Mouse (Mus musculus) intestine, embryonic 16.5 days (tissue): ENCODE measurements around the gene 2210011C24Rik. TPM values are rescaled to one million over a fixed set of nuclear protein-coding genes. Genes with fewer than 3 reads are reported as not detected.
"Not testable (repeated sequence)": the region's sequence is repeated elsewhere in the genome, so short reads cannot be mapped to it uniquely, and the experiment has no call there.

Experiments
- ATAC-seq: fragments of 200-750 bp; cut with Nextera tagmentation; 2 replicates; pipeline ENCODE4 v1.8.0; 2017; ENCODE audit warnings: moderate TSS enrichment, moderate library complexity
- H3K27ac ChIP-seq: fragments of 300-500 bp; sonication (generic); 2 replicates; pipeline ENCODE4 v1.5.1; 2014; ENCODE audit warnings: mild to moderate bottlenecking, low read length
- H3K27me3 ChIP-seq: fragments of 300-500 bp; sonication (generic); replicated peaks from 2 replicates; pipeline ENCODE4 v1.6.1; 2014; ENCODE audit warnings: low read length, control low read depth, mixed read lengths; ENCODE audit not compliant: control insufficient read depth, insufficient read depth
- H3K36me3 ChIP-seq: fragments of 300-500 bp; sonication (generic); 2 replicates; pipeline ENCODE4 v1.6.1; 2014; ENCODE audit warnings: low read length, control low read depth; ENCODE audit not compliant: control insufficient read depth, insufficient read depth
- H3K4me1 ChIP-seq: fragments of 300-500 bp; sonication (generic); 2 replicates; pipeline ENCODE4 v1.6.1; 2014; ENCODE audit warnings: low read length, control low read depth, mixed read lengths; ENCODE audit not compliant: control insufficient read depth, insufficient read depth
- H3K4me2 ChIP-seq: fragments of 300-500 bp; sonication (generic); 2 replicates; pipeline ENCODE4 v1.6.1; 2014; ENCODE audit warnings: low read depth, low read length, control low read depth
- H3K4me3 ChIP-seq: fragments of 300-500 bp; sonication (generic); 2 replicates; pipeline ENCODE4 v1.5.1; 2014; ENCODE audit warnings: mild to moderate bottlenecking, low read length
- H3K9ac ChIP-seq: fragments of 300-500 bp; sonication (generic); 2 replicates; pipeline ENCODE4 v1.6.1; 2014; ENCODE audit warnings: low read depth, low read length
- H3K9me3 ChIP-seq: fragments of 300-500 bp; sonication (generic); 2 replicates; pipeline ENCODE4 v1.6.1; 2016; ENCODE audit warnings: low read length, control low read depth; ENCODE audit not compliant: control insufficient read depth
- WGBS: fragments of 180-500 bp; shearing (Covaris S2); extraction: QIAGEN DNeasy Blood & Tissue Kit; methylation state at CpG from one replicate; pipeline ENCODE4 v1.1.7; 2014; 5-methylcytosine and 5-hydroxymethylcytosine counted together
- polyA plus RNA-seq: library from polyadenylated mRNA; unstranded; fragments of >200 nt; fragmentation: Nextera tagmentation; extraction: Ambion mirVana; gene quantifications from 2 replicates; pipeline ENCODE4 v1.2.1, GENCODE M21; 2015

2210011C24Rik gene
- polyA plus RNA-seq, 1 experiment from 2014 or later = 3.1 TPM

DNA sequence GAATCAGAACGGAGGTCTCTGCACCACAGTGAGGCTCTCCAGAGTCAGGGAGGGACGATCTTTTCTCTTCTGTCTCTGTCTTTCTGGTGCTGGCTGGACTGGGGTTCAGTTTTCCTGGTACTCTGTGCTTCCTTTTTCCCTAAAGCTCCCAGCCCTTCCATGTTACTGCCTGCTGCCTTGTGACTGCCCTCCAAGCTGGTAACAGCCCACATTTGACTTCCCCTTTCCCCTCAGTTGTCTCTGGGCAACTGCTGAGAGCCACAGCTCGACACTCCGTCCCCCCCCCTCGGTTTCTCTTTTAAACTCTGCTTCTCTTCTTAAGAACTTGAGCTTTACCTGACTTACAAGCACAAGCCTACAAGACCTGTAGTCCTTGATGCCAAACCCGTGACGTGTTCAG, 22.7 kb downstream of the 2210011C24Rik start:
- H3K4me2 ChIP-seq = no peak overlapping the region
- no peak for ATAC-seq
- H3K4me3 ChIP-seq = no peak overlapping the region
- H3K4me1 ChIP-seq = no peaks in the 10 kb centered on the region
- no peak overlapping the region for H3K27ac ChIP-seq
- WGBS = 88% methylated on average over 7 of the region's 7 CpGs
- no peak overlapping the region for H3K9ac ChIP-seq
- H3K36me3 ChIP-seq = peaks cover 20% of the 10 kb centered on the region
- no peaks in the 10 kb centered on the region for H3K27me3 ChIP-seq
- H3K9me3 ChIP-seq = no peaks in the 10 kb centered on the region

GRCm38 (mm10) chr8:83983222-83983621, 28.7 kb downstream of the 2210011C24Rik start:
- 96% methylated on average over 2 of the region's 2 CpGs for WGBS
- peaks cover 25% of the 10 kb centered on the region; the same call in 1 of the 2 replicates for H3K36me3 ChIP-seq
- ATAC-seq, H3K27me3 ChIP-seq, H3K4me2 ChIP-seq, H3K4me1 ChIP-seq, H3K9ac ChIP-seq, H3K4me3 ChIP-seq, H3K27ac ChIP-seq, H3K9me3 ChIP-seq: not testable (repeated sequence)

- H3K4me2 ChIP-seq = no peak overlapping the region
- H3K36me3 ChIP-seq = peaks cover 25% of the 10 kb centered on the region; the same call in 1 of the 2 replicates
- no peaks in the 10 kb centered on the region for H3K9me3 ChIP-seq
- no peak for ATAC-seq
- no peak overlapping the region for H3K4me3 ChIP-seq
- H3K27ac ChIP-seq = no peak overlapping the region
- WGBS = 82% methylated on average over 4 of the region's 4 CpGs
- peaks cover 4% of the 10 kb centered on the region for H3K4me1 ChIP-seq
- no peak overlapping the region for H3K9ac ChIP-seq
- no peaks in the 10 kb centered on the region for H3K27me3 ChIP-seq
Observed at GRCm38 (mm10) chr8:83982449-83982848, 29.5 kb downstream of the 2210011C24Rik start.

DNA sequence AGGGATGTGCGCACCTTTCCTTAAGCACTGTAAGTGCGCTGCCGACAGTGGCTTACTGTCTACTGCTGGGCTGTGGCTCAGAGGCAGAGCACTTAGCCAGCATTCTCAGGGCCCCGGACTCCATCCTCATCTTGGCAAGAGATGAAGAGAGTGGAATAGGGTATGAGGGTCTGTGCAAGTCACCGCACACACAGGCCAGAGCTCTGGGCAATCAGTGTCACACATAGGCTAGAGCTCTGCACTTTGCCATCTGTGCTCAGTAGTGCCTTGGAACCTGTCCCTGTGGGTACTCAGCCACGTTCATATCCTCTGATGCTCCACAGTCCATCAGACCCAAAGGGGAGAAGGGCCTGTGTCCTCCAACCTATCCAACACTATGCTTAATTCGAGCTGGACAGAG, 30.4 kb downstream of the 2210011C24Rik start:
- Histone ChIP-seq H3K9me3 (no peaks in the 10 kb centered on the region), H3K4me1 (peaks cover 12% of the 10 kb centered on the region), H3K4me2 (no peak overlapping the region), H3K36me3 (peaks cover 19% of the 10 kb centered on the region; the same call in 1 of the 2 replicates), H3K4me3 (no peak overlapping the region), H3K27ac (no peak overlapping the region), H3K27me3 (no peaks in the 10 kb centered on the region), H3K9ac (no peak overlapping the region)
- ATAC-seq = no peak
- WGBS = 97% methylated on average over 7 of the region's 7 CpGs

GRCm38 (mm10) chr8:83980845-83981244, 31.1 kb downstream of the 2210011C24Rik start:
- no peak for ATAC-seq
- no peak overlapping the region for H3K4me3 ChIP-seq
- no peaks in the 10 kb centered on the region for H3K27me3 ChIP-seq
- H3K27ac ChIP-seq = no peak overlapping the region
- no peak overlapping the region for H3K4me2 ChIP-seq
- WGBS = 80% methylated on average over 8 of the region's 8 CpGs
- no peak overlapping the region for H3K9ac ChIP-seq
- peaks cover 14% of the 10 kb centered on the region; the same call in 1 of the 2 replicates for H3K36me3 ChIP-seq
- peaks cover 12% of the 10 kb centered on the region for H3K4me1 ChIP-seq
- no peaks in the 10 kb centered on the region for H3K9me3 ChIP-seq

- H3K9me3 ChIP-seq = no peaks in the 10 kb centered on the region
- H3K27ac ChIP-seq = no peak overlapping the region
- 88% methylated on average over 1 of the region's 1 CpGs for WGBS
- no peak overlapping the region for H3K4me3 ChIP-seq
- no peaks in the 10 kb centered on the region for H3K27me3 ChIP-seq
- peaks cover 14% of the 10 kb centered on the region; the same call in 1 of the 2 replicates for H3K36me3 ChIP-seq
- H3K4me2 ChIP-seq = no peak overlapping the region
- peaks cover 12% of the 10 kb centered on the region for H3K4me1 ChIP-seq
- no peak overlapping the region for H3K9ac ChIP-seq
- no peak for ATAC-seq
Observed at GRCm38 (mm10) chr8:83980250-83980649, 31.7 kb downstream of the 2210011C24Rik start.

GRCm38 (mm10) chr8:83978200-83978599, 33.8 kb downstream of the 2210011C24Rik start:
- no peak for ATAC-seq
- 0 out of 2 replicates have a peak overlapping the region, but pooled peaks have one; percentile 1 for H3K27ac ChIP-seq
- no peaks in the 10 kb centered on the region for H3K9me3 ChIP-seq
- H3K27me3 ChIP-seq = no peaks in the 10 kb centered on the region
- no peak overlapping the region for H3K4me3 ChIP-seq
- H3K4me1 ChIP-seq = peaks cover 26% of the 10 kb centered on the region
- H3K4me2 ChIP-seq = no peak overlapping the region
- WGBS = 62% methylated on average over 9 of the region's 9 CpGs
- H3K9ac ChIP-seq = no peak overlapping the region; the same call in 1 of the 2 replicates
- H3K36me3 ChIP-seq = peaks cover 14% of the 10 kb centered on the region; the same call in 1 of the 2 replicates

DNA sequence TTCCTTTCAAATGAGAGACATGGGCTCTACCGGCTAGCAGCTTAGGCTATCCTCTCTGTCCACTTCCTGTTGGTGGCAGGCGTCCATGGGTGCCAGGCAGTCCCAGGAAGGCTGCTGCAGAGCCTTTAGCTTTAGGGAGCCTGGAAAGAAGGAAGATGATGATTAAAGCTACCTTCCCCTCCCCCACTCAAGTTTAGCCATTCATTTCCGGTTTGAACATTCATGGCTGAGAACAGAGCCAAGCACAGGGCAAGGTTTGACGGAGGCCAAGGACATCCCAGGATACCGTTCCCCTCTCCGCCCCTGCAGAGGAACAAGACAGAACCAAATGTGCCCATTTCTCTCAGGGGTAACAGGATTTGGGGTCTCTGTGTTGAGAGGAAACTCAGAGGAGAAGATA, 34.3 kb downstream of the 2210011C24Rik start:
- H3K9ac ChIP-seq = no peak overlapping the region; the same call in none of the 2 replicates
- 50% methylated on average over 6 of the region's 6 CpGs for WGBS
- H3K27me3 ChIP-seq = no peaks in the 10 kb centered on the region
- 0 out of 2 replicates have a peak overlapping the region, but pooled peaks have one; percentile 1 for H3K27ac ChIP-seq
- no peaks in the 10 kb centered on the region for H3K9me3 ChIP-seq
- no peak overlapping the region for H3K4me3 ChIP-seq
- no peak for ATAC-seq
- H3K4me1 ChIP-seq = peaks cover 26% of the 10 kb centered on the region
- H3K4me2 ChIP-seq = no peak overlapping the region
- peaks cover 13% of the 10 kb centered on the region; the same call in 1 of the 2 replicates for H3K36me3 ChIP-seq

DNA sequence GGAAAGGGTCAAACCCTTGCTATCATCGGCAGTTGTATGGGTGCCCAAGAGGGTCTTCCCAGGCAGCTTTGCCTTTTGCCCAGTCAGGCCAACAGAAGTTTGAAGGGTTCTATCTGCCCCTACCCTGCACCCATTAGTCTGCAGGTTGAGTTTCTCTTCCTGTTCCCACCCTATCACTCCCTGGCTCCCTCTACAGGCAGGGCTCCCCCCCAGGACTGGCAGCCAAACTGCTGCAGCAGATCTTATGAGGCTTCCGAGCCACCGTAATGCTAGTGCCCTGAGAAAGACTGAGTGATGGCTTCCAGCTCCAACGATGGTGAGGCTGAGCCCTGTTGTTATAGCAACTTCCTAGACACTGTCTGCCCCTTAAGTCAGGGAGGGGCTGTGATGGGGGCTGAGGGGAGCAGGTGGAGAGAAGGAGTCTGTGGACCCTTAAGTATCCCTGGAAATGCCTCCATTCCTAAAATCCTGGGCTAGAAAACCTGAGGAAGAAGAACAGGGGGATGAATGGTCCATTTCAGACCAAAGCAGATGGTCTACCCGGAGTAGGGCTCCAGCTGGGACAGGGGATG, 35.1 kb downstream of the 2210011C24Rik start:
- no peak overlapping the region for H3K27ac ChIP-seq
- no peak overlapping the region for H3K9ac ChIP-seq
- peaks cover 10% of the 10 kb centered on the region; the same call in 1 of the 2 replicates for H3K36me3 ChIP-seq
- H3K4me2 ChIP-seq = no peak overlapping the region
- no peak overlapping the region for H3K4me3 ChIP-seq
- no peak for ATAC-seq
- WGBS = 82% methylated on average over 5 of the region's 5 CpGs
- H3K27me3 ChIP-seq = no peaks in the 10 kb centered on the region
- H3K9me3 ChIP-seq = no peaks in the 10 kb centered on the region
- peaks cover 26% of the 10 kb centered on the region for H3K4me1 ChIP-seq
